In the genomic region with DNA sequence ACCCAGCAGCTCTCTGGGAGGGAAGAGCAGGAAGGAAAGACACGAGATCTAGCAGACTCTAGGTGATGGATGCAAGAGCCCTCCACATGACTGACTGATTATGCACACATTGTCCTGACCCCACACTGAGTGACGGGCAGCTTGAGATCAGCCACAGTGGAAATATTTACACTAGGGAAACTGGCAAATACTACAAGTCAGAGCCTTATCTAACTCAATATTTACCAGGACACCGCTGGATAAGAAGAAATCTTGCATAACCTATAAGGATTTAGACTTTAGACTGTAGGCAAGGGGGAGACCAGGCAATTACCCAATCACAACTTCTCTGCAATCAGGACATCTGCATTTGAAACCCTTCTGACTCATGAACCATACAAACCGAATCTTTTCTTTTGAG, we compare ENCODE assay signal across 1 mouse cellular context.
TF ChIP-seq lines count a peak whose summit lies in the region.

No protein-coding gene starts in this region.

TF ChIP-seq in CH12.LX, 34 proteins besides CTCF, POLR2A, EP300 and RAD21 (continued from another document):
- TF ChIP-seq ELF1 (IDR thresholded peaks at IDR 0.05; ENCODE audit: low read depth, low read length) (no peak), IRF4 (IDR thresholded peaks at IDR 0.05; ENCODE audit: low read depth, low read length) (peak; percentile 38; the same call in 1 of the 2 replicates), BHLHE40 (IDR thresholded peaks at IDR 0.05; ENCODE audit: low read depth, low read length) (no peak), E2F4 (IDR thresholded peaks at IDR 0.05; ENCODE audit: insufficient replicate concordance, low read depth, low read length) (no peak), TBP (conservative IDR thresholded peaks at IDR 0.05; ENCODE audit: low read depth, low read length) (no peak), ZC3H11A (IDR thresholded peaks at IDR 0.05; ENCODE audit: low read depth, low read length) (no peak)
TF ChIP-seq in CH12.LX: peak in this region for 2.
